Mouse (Mus musculus) thymus, postnatal 36 days (tissue): ENCODE results near the gene Strc.
"Not testable (repeated sequence)": the region's sequence is repeated elsewhere in the genome, so short reads cannot be mapped to it uniquely, and the experiment has no call there.

ENCODE experiments used
- DNase-seq, 2 experiments: peaks; one replicate each; pipeline ENCODE4 v3.0.0; 2022; ENCODE audit warnings: mixed read lengths in 2 of 2

Strc gene

DNA sequence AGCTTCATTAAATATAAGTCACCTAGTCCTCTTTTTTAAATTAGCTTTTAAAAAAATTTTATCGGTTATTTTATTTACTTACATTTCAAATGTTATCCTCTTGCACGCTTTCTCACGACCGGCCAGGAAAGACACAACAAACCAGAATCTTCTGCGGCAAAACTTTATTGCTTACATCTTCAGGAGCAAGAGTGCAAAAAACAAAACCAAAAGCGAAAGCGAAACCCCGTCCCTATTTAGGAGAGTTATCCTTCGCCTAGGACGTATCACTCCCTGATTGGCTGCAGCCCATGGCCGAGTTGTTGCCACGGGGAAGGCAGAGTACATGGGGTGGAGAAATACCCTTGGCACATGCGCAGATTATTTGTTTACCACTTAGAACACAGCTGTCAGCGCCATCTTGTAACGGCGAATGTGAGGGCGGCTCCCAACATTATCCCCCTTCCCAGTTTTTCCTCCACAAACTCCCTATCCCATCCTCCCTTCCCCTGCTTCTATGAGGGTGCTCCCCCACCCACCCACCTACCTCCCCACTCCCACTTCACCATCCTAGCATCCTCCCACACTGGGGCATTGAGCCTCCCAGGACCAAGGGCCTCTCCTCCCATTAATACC, at the start of gene Strc:
Gene Strc (minus strand): TSS at position 208 of the 615 bp plus-strand sequence.
- not testable (repeated sequence) for DNase-seq

DNA sequence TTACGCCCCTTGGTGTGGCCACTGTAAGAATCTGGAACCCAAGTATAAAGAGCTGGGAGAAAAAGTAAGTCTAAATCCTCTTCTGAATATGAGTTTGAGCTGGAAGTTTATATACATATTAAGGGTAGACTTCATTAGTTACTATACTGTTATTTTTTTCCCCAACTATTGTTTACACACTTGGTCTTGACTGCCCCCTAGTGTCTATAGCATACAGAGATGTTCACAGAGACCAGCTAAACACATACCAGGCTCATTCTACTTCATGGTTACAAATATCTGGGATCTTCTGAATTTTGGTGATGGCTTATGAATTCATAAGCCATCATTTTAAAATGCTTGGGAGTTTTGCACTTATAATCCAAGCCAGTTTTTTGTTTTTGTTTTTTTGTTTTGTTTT, 47.9 kb upstream of the Strc start:
- no peak for DNase-seq

DNA sequence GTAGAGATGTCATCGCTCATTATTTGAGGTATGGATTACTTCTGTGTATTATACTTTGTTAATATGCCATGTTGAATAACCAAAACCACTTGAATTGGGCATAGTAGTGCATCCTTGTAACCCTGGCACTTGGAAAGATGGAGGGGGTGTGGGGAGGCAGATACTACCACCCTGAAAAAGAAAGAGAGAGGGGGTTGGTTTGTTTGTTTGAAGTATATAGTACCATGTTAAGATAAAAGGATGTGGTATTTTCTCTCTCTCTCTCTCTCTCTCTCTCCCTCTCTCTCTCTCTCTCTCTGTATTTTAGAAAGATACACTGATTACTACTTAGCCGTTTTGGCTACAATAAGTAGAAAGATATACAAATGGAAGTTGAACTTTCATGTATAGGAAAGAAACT, 38.9 kb upstream of the Strc start:
- DNase-seq: no peak

- no peak for DNase-seq
Measured at GRCm38 (mm10) chr2:121423166-121423565, 36.2 kb upstream of the Strc start.

DNA sequence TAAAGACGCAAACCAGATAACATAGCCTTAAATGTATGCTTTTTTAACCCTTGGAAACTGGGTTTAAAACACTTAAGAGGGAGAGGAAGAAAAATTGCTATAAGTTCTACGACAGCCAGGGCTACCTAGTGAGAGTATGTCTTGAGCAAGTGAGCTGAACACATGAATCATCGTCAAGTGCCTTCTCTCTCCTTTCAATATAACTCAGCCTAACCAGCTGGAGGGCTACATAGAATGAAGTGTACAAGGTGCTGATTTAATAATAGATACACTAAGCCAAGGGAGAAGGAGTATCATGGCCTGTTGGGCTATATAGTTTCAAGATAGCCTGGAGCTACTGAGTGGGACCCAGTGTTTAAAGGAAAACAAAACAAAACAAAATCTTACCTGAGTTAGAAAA, 31.5 kb upstream of the Strc start:
- no peak for DNase-seq

- DNase-seq: no peak
Measured at GRCm38 (mm10) chr2:121416356-121416755, 29.4 kb upstream of the Strc start.

GRCm38 (mm10) chr2:121415591-121415990, 28.6 kb upstream of the Strc start:
- no peak for DNase-seq

DNA sequence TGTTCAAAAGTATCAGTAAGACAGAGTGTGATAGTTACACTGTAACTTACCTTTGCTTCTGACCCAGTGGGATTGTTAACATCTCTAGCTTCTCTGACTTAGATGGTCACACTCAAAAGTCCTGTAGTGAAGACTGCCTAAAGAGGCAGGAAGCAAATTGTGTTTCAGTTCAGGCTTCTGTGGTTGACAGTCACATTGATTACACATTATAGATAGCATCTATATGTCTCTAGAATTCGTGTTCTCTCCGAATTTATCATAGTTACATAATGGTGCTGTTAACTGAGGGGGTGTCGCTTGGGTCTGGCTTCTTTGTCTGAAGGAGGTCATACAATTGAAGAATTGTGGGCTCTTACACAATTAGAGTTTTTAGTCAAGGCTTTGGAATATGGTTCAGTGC, 28.1 kb upstream of the Strc start:
- DNase-seq: no peak

GRCm38 (mm10) chr2:121414139-121414685, 27.2 kb upstream of the Strc start:
- DNase-seq: peak in 1 of 2 experiments; percentile 67

DNA sequence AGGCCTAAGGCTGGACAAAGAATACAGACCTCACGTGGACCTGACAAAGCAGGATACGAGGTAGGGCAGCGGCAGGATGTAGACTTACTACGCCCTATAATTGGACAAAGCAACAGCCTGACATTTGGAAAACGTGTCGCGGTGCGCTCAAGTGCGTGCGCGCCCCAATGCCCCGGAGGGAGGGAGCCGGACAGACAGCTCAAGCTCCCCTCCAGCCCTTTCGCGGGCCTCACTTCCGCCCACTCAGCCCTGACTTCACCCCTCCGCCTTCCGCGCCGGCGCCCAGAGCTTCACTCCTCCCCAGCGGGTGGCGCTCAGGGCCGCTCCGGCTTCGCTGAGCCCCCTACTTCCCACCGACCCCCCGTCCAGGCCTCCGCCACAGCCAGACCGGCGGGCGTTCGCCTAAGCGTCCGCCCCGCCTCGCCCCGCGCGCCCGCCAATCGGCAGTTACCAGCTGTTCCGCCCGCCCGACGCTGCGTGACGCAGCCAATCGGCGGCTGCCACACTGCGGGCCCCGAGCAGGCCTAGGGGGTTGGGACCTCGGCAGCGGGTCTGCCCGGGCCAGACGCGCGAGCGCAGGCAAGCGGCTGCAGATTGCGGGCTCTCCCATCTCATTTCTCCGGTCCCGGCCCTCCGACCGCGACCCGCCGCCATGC, 26.5 kb upstream of the Strc start, which contains the start of the genes Pdia3 and Catsper2:
Gene Pdia3 (plus strand): TSS at position 389 of the 656 bp plus-strand sequence.
Gene Catsper2 (minus strand): TSS at position 406 of the 656 bp plus-strand sequence.
- DNase-seq: peak; percentile 95 to 98

GRCm38 (mm10) chr2:121412843-121413386, 25.9 kb upstream of the Strc start:
- DNase-seq: no peak

- peak; percentile 62 for DNase-seq
Measured at GRCm38 (mm10) chr2:121408160-121408559, 21.2 kb upstream of the Strc start.

GRCm38 (mm10) chr2:121403296-121403695, 16.3 kb upstream of the Strc start:
- DNase-seq: no peak

- DNase-seq: peak; percentile 63 to 78
Measured at GRCm38 (mm10) chr2:121396624-121397023, 9.7 kb upstream of the Strc start.

DNA sequence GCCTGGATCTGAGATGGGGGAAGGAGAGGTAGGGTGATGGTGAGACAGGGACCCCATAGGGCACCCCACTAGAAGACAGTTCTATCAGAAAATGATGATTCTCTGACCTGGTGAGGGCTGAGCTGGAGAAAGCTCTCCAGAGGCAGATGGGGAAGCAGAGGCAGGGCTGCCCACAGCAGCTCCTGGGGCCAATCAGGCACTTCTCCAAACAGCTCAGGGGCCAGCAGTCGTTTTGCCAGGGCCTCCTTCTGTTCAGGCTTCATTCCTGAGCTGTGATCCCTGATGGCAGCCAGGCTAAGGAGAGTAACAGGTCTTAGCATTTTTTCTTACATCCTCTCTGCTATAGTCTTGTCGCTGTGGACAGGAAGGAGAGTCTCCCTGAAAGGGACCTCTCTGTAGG, 12.2 kb downstream of the Strc start:
- DNase-seq: no peak

- no peak for DNase-seq
Measured at GRCm38 (mm10) chr2:121372266-121372665, 14.7 kb downstream of the Strc start.

DNA sequence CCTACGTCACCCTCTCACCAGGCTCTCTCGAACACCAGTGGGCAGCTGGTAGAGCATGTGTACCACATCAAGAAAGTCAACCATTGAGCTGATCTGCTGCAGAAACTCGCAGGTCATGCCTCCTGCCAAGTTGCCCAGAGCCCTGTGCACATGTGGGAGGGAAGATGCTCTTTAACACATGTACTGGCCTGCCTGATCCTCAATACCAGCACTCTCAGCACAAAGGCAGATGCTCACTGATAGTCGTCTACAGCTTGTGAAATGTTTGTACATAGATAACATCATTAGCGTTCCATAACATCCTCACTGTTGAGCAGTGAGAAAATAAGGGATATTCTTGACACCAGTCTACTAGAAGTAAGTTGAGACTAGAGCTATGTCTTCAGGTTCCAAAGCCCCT, 16.0 kb downstream of the Strc start:
- DNase-seq: no peak

GRCm38 (mm10) chr2:121368831-121369230, 18.1 kb downstream of the Strc start:
- DNase-seq: no peak

DNA sequence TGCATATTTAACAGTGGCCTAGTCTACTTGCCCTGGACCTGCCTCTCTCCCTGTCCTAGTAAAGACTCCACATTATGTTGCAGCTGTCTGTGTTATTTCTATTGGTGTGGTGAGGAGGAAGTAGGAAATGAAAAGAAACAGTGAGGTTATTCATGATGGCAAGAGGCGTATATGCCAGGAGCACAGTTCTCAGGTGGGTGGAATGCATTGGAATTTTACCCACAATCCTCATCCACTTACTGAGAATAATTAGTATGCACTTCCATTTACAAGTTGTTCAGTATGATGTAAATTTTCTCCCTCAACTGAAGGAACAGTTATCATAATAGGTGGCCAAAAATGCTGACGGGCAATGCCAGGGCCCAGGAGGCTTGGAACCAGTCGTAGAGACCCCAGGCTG, 23.3 kb downstream of the Strc start:
- DNase-seq: no peak

GRCm38 (mm10) chr2:121359461-121359860, 27.5 kb downstream of the Strc start:
- no peak for DNase-seq

DNA sequence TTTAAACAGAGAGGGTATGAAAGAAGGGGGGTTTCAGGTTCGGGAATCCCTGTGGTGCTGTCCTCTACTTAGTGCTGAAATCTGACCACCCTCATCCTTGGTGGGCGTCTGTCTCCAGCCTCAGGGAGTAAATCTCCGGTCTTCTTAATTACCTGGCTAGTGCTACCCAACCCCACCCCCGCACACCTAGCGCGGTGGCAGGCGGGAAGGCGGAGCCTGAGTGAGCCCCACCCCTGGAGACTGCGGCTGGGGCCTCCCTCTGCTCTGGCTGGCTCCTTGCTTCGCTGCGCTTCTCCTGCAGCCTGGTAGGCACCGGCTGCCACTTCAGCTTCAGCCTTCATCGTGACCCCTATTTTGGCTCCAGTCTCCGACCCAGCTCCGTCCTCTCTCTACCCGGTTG, 28.6 kb downstream of the Strc start:
- DNase-seq: peak; percentile 32 to 47

DNA sequence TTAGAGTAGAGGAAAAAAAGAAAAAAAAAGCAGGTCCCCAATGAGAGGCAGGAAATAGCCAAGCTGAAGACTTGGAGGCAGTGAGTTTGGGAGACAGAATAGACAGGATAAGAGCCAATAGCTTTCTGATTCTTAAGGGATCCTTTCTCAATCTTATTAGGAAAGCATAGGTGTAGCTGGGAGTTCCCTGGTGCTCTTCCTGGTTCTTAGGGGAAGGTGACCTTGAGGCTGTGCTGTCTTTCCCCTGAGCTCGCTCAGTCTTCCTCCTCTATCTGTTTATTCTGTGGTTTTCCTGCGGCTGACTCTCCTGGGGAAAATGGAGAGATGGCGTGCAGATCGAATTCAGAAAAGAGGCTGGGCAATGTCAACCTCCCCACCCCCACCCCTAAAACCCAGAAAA, 29.0 kb downstream of the Strc start:
- no peak for DNase-seq

DNA sequence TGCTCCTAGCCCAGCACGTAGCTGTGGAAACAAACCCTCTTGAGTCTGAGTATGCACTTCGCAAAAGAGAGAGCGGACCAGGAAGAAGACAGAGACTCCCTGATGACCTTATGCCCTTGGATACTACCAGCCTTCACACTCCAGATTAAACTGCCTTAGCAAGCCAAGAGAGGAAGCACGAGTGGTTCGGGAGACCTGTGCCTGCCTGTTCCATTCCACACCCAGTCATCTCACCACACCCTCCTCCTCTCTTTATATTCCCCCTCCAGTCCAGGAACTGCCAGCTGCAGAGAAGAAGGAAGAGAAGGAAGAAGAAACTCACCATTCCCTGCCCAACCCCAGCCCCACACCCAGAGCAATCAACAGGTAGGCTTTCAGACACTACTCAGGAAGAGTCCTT, 29.5 kb downstream of the Strc start, which contains the start of gene Ckmt1:
Gene Ckmt1 (plus strand): TSS at position 221 of the 400 bp plus-strand sequence.
- DNase-seq: no peak
